Mouse (Mus musculus) bone marrow, adult 2 months (tissue): ENCODE measurements around the gene Ankrd11.

Source experiments
- CTCF ChIP-seq: fragments of 200-500 bp; IDR thresholded peaks from 2 replicates; pipeline ENCODE4 v1.5.1; 2011; ENCODE audit warnings: low read length, control low read depth; ENCODE audit not compliant: control insufficient read depth, insufficient read depth
- POLR2A ChIP-seq: fragments of 200-500 bp; IDR thresholded peaks from 2 replicates; pipeline ENCODE4 v1.6.1; 2011; ENCODE audit warnings: low read depth, mild to moderate bottlenecking, control low read depth, low read length, borderline replicate concordance; ENCODE audit not compliant: control insufficient read depth

DNA sequence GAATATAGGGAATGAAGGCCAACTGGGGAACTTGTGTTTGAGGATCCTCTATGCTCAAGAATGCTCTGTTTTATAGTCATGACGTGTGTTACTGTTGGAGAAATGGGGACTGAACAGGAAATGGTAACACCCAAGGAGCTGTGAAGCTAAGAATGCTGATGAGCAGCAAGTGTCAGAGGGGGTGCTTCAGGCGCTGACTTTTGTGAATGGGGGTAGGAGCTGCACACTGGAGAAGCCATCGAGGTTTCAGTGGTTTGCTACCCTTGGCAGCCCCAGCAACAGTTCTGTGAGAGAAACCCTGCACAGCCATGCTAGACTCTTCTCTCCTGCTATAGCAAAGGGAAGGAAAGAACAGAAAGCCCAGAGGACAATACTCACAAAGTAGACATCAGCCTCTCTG is 129.9 kb downstream of the Ankrd11 start:
- TF ChIP-seq CTCF (no peak), POLR2A (no peak)
